Mouse (Mus musculus) embryonic fibroblast, embryonic 13.5 days (primary cell): Measurements from ENCODE around the gene Epn2.

ENCODE experiments used
- CTCF ChIP-seq: IDR thresholded peaks from 2 replicates; pipeline ENCODE4 v1.5.1; 2011; ENCODE audit warnings: mild to moderate bottlenecking, control low read depth, low read length, moderate library complexity, borderline replicate concordance; ENCODE audit not compliant: insufficient read depth
- POLR2A ChIP-seq: IDR thresholded peaks from 2 replicates; pipeline ENCODE4 v1.6.1; 2011; ENCODE audit warnings: low read depth, mild to moderate bottlenecking, control low read depth, low read length, moderate library complexity

GRCm38 (mm10) chr11:61612116-61612635 is 32.7 kb upstream of the Epn2 start:
- TF ChIP-seq POLR2A: no peak
- TF ChIP-seq CTCF: no peak
